Mouse (Mus musculus) small intestine, adult 2 months (tissue): ENCODE results near the gene Hist1h2bc.

Source experiments
- CTCF ChIP-seq: fragments of 200-500 bp; IDR thresholded peaks from 2 replicates; pipeline ENCODE4 v1.5.1; 2012; ENCODE audit warnings: low read depth, mild to moderate bottlenecking, control low read depth, inconsistent platforms, low read length, moderate library complexity, mixed read lengths; ENCODE audit not compliant: insufficient replicate concordance, insufficient read length; ENCODE audit errors: extremely low read depth
- POLR2A ChIP-seq: fragments of 200-500 bp; IDR thresholded peaks from 2 replicates; pipeline ENCODE4 v1.6.1; 2012; ENCODE audit warnings: low read depth, mild to moderate bottlenecking, control low read depth, inconsistent platforms, low read length, moderate library complexity

GRCm38 (mm10) chr13:23696061-23696474, 12.1 kb downstream of the Hist1h2bc start:
- TF ChIP-seq CTCF (no peak), POLR2A (no peak)
